Mouse (Mus musculus) thymus, adult 2 months (tissue): ENCODE results near the gene Ptgfrn.

Source experiments
- CTCF ChIP-seq: fragments of 200-500 bp; IDR thresholded peaks from 2 replicates; pipeline ENCODE4 v1.5.1; 2012; ENCODE audit warnings: mild to moderate bottlenecking, control low read depth, low read length, moderate library complexity, borderline replicate concordance; ENCODE audit not compliant: control insufficient read depth, poor library complexity, insufficient read depth; ENCODE audit errors: extremely low read depth
- POLR2A ChIP-seq: fragments of 200-500 bp; IDR thresholded peaks from 2 replicates; pipeline ENCODE4 v1.6.1; 2012; ENCODE audit warnings: mild to moderate bottlenecking, low read length, control low read depth, moderate library complexity; ENCODE audit not compliant: control insufficient read depth, poor library complexity, insufficient read depth; ENCODE audit errors: extremely low read depth

GRCm38 (mm10) chr3:101078344-101078743 is 31.7 kb downstream of the Ptgfrn start:
- TF ChIP-seq POLR2A (no peak), CTCF (no peak)
